Mouse (Mus musculus) midbrain, embryonic 10.5 days (tissue): Measurements from ENCODE around the gene Lima1. TPM values are rescaled to one million over a fixed set of nuclear protein-coding genes. Genes with fewer than 3 reads are reported as not detected.

Source experiments
- DNase-seq: peaks from one replicate; pipeline ENCODE4 v3.0.0-alpha.2; 2017; ENCODE audit warnings: low spot score
- H3K27ac ChIP-seq: fragments of 300-500 bp; sonication (generic); replicated peaks from 2 replicates; pipeline ENCODE4 v1.5.1; 2016; ENCODE audit warnings: mild to moderate bottlenecking
- H3K27me3 ChIP-seq: fragments of 300-500 bp; sonication (generic); 2 replicates; pipeline ENCODE4 v1.6.1; 2016; ENCODE audit warnings: low read depth, mild to moderate bottlenecking; ENCODE audit not compliant: poor library complexity, severe bottlenecking
- H3K36me3 ChIP-seq: fragments of 300-500 bp; sonication (generic); 2 replicates; pipeline ENCODE4 v1.6.1; 2016; ENCODE audit warnings: mild to moderate bottlenecking, moderate library complexity
- H3K4me1 ChIP-seq: fragments of 300-500 bp; sonication (generic); 2 replicates; pipeline ENCODE4 v1.6.1; 2016
- H3K4me3 ChIP-seq: fragments of 300-500 bp; sonication (generic); 2 replicates; pipeline ENCODE4 v1.5.1; 2016; ENCODE audit warnings: mild to moderate bottlenecking, moderate library complexity
- H3K9me3 ChIP-seq: fragments of 300-500 bp; sonication (generic); replicated peaks from 2 replicates; pipeline ENCODE4 v1.6.1; 2016; ENCODE audit warnings: mild to moderate bottlenecking
- WGBS: fragments of 180-500 bp; shearing (Covaris S2); methylation state at CpG from one replicate; pipeline ENCODE4 v1.1.7; 2016; 5-methylcytosine and 5-hydroxymethylcytosine counted together
- polyA plus RNA-seq: library from polyadenylated mRNA; unstranded; fragments of >200 nt; fragmentation: Nextera tagmentation; extraction: Ambion mirVana; gene quantifications from 2 replicates; pipeline ENCODE4 v1.2.1, GENCODE M21; 2016

Gene Lima1
- polyA plus RNA-seq, 1 experiment from 2014 or later, result 23.4 TPM

DNA sequence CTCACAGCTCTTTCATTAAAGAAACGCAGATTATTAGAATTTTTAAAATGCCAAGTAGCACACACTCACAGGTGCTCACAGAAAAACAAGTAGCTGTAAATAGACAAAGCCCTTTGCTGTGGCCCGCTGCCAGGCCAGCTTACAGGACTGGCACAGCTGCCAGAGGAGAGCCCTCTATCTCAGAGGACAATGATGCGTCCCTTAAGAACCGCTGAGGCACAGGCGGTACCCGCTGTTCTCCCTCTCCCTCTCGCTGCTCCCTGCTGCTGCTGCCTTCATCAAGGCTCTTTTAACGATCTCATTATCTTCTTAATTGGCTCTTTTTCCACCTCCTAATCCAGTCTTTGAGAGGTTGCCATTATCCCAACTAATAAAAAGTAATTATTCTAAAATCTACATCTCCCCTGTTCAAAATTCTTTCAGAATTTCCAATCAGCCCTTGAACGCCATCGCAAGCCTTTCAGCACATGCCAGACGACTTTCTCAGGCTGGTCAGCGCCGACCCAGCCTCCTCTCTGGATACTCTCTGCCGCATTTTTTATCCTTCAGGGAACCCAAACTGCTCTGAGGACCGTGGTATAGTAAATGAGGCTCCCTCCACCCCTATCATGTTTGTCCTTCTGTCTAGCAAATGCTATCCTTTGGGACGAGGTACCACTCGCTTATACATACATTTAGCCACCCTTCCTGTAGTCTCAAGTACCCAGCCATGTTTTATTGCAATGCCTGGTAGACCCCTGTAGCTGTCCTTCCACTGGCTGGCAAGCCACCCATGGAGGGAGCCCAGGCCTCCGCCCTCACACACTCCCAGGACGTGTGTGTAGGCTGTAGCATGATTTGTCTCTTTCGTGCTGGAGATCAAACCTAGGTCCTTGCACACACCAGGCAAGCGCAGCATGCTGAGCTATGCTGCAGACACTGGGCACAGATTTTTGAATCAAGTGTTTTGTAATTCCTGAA lies 67.2 kb downstream of the Lima1 start:
- Histone ChIP-seq H3K4me1 (peaks cover 30% of the 10 kb centered on the region), H3K27ac (peak overlapping the region; percentile 29), H3K36me3 (peaks cover 8% of the 10 kb centered on the region), H3K27me3 (peaks cover 5% of the 10 kb centered on the region; the same call in 1 of the 2 replicates), H3K4me3 (0 out of 2 replicates have a peak overlapping the region, but pooled peaks have one; percentile 17), H3K9me3 (no peaks in the 10 kb centered on the region)
- WGBS, result 39% methylated on average over 21 of the region's 21 CpGs
- DNase-seq, result no peak

DNA sequence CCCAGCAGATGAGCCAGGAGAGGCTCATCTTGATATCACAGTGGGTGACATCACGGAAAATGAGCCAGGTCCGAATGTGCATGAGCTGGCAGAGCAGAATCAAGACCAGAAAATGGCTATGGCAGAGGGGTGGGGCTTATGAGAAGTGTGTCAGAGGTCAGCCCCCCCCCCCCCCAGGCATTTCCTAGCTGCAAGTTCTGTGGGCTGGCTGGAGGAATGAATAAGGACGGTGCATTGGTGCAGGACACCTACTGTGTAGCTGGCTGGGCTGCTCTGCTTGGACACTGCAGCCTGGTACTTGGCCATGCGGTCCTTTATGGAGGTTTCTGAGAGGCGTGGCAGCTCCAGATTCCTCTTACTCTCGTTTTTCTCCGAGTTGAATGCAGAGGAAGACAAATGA lies 69.1 kb downstream of the Lima1 start:
- DNase-seq, result no peak
- Histone ChIP-seq H3K27ac (peak overlapping the region; percentile 49; the same call in 1 of the 2 replicates), H3K9me3 (no peaks in the 10 kb centered on the region), H3K4me1 (peaks cover 34% of the 10 kb centered on the region), H3K36me3 (peaks cover 8% of the 10 kb centered on the region), H3K27me3 (peaks cover 5% of the 10 kb centered on the region; the same call in 1 of the 2 replicates), H3K4me3 (no peak overlapping the region)
- WGBS, result 31% methylated on average over 7 of the region's 7 CpGs

DNA sequence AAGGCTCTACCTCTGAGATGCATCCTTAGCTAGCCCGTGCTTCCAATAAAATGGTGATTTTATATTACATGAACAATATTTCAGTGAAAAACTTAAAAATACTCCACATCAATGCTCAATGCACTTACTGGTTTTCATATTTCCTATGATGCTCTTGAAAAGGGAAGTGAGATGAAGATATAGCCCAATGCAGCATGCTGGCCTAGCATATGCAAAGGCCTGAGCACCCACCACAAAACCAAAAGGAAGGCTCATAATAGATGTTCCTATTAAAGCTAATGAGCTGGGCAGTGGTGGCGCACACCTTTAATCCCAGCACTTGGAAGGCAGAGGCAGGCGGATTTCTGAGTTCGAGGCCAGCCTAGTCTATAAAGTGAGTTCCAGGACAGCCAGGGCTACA lies 69.6 kb downstream of the Lima1 start:
- H3K36me3 ChIP-seq, result peaks cover 8% of the 10 kb centered on the region
- no peak for DNase-seq
- no peaks in the 10 kb centered on the region for H3K9me3 ChIP-seq
- no peak overlapping the region for H3K27ac ChIP-seq
- H3K4me1 ChIP-seq, result peaks cover 34% of the 10 kb centered on the region
- WGBS, result 92% methylated on average over 4 of the region's 4 CpGs
- peaks cover 5% of the 10 kb centered on the region; the same call in 1 of the 2 replicates for H3K27me3 ChIP-seq
- no peak overlapping the region for H3K4me3 ChIP-seq

DNA sequence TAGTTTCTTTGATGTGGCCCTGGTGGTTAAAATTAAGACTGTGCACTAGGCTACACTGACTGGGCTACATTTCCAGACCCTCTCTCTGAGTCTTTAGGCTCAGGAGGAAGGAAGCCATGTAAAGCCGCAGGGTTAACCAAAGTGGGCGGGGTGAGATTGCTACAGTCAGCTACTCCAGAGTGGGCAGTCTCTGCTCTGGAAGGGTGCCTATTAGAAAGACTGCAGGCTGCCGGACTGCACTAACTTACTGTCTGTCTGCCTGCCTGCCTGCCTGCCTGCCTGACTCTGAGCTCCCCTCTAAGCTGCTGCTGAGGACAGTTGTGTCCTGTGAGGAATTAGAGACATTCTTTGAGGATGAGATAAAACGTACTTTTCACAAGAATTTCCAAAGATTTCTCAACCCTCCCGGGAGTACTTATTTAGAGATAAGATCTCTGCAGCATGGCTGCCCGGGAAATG lies 72.0 kb downstream of the Lima1 start:
- Histone ChIP-seq H3K4me3 (no peak overlapping the region), H3K27me3 (no peaks in the 10 kb centered on the region), H3K27ac (peak overlapping the region; percentile 7; the same call in 1 of the 2 replicates), H3K9me3 (no peaks in the 10 kb centered on the region), H3K36me3 (peaks cover 8% of the 10 kb centered on the region), H3K4me1 (peaks cover 31% of the 10 kb centered on the region)
- WGBS, result 42% methylated on average over 6 of the region's 6 CpGs
- no peak for DNase-seq

DNA sequence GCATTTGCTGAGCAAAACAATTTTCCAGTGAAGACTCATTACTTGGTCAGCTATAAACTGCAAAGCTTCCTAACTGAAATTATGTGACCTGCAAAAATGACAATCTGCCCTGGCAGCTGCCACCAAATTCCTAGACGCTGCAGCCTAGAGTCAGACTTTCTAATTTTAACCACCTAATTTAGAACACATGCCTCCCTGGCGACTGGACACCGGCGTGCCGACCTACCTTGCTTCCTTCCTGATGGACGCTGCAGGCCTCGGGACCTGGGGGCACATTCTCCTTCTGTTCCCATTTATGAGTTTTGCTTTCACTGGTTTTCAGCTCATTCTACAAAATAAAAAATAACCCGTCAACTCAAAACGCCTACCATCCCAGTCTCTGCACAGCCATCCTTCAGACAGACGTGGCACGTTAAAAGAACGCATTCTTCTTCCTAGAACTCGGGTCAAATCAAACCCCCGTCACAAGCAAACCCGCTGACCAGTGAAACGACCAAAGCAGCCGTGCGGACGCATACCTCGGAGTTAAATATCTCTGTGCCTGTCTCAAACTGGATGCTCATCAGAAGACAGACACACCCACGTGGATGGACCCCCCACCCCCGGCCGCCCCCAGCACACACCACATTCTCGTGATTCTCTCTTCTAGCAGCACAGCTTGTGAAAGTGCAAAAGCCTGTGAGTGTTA lies 73.2 kb downstream of the Lima1 start:
- H3K27me3 ChIP-seq, result no peaks in the 10 kb centered on the region
- H3K4me1 ChIP-seq, result peaks cover 19% of the 10 kb centered on the region
- peaks cover 8% of the 10 kb centered on the region for H3K36me3 ChIP-seq
- no peak overlapping the region for H3K4me3 ChIP-seq
- DNase-seq, result no peak
- H3K9me3 ChIP-seq, result no peaks in the 10 kb centered on the region
- WGBS, result 62% methylated on average over 24 of the region's 24 CpGs
- no peak overlapping the region for H3K27ac ChIP-seq

DNA sequence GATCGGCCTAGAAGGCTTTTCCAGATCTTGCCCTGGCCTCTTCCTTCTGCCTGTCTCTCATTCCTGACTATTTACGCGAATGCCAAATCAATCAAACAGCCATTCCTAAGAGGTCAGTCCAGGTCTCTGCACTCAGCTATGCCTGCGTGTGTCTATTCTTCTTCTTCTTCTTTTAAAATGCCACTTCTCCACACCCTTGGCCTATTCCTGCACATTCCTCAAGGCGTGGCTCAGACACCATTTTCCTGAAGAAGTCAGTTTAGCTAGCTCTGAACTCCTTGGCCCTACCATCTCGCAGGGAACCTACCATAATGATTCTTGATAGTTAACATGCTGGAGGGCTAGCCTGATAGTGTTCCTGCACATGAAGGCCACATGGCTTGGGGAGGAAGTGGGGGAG lies 75.5 kb downstream of the Lima1 start:
- peaks cover 7% of the 10 kb centered on the region; the same call in 1 of the 2 replicates for H3K36me3 ChIP-seq
- H3K27ac ChIP-seq, result no peak overlapping the region

DNA sequence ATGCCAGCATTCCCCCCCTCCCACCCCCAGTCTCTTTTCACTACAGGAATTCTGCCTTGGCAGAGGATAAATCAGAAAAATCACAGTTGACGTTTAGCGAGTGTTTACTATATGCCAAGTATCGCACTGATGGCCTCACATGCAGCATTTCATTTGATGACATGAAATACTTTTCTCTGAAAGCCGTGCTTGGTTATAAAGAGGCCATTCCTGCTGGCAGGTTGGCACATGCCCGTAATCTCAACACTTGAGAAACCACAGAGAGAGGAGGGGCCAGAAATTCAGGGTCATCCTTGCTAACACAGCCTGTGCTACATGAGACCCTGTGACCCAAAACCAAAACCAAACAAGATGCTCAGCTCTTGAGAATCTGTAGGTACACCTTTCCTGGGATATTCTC lies 77.4 kb downstream of the Lima1 start:
- 95% methylated on average over 5 of the region's 5 CpGs for WGBS
- 0 out of 2 replicates have a peak, but pooled peaks cover 2% of the 10 kb centered on the region for H3K4me1 ChIP-seq
- no peaks in the 10 kb centered on the region for H3K9me3 ChIP-seq
- no peak overlapping the region for H3K27ac ChIP-seq
- no peak for DNase-seq
- no peaks in the 10 kb centered on the region for H3K27me3 ChIP-seq
- no peak overlapping the region for H3K4me3 ChIP-seq
- peaks cover 7% of the 10 kb centered on the region; the same call in 1 of the 2 replicates for H3K36me3 ChIP-seq

More for the DNA sequence above, 75.5 kb downstream of the Lima1 start:
- Histone ChIP-seq H3K4me3 (no peak overlapping the region), H3K9me3 (no peaks in the 10 kb centered on the region), H3K27me3 (no peaks in the 10 kb centered on the region), H3K4me1 (peaks cover 11% of the 10 kb centered on the region; the same call in 1 of the 2 replicates)
- WGBS, result 88% methylated on average over 6 of the region's 6 CpGs
- DNase-seq, result no peak

DNA sequence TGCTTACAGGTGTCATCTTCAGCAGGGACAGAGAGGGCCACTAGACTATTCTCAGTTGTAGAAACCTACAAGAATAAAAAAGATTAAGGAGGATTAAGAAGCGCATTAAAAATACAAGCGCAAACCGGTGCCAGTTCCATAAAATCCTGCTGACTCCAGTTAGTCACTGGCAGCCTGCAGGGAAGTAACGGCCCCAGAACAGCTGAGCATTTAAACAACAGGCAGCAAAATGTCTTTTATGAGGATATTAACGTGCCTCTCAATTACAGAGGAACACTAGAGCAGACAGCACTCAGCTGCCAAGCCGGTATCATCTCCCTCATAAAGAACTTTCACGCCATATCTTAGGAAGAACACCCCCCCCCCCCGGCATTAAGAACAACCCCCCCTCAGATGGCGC lies 78.5 kb downstream of the Lima1 start:
- WGBS, result 93% methylated on average over 9 of the region's 9 CpGs
- Histone ChIP-seq H3K36me3 (peaks cover 12% of the 10 kb centered on the region; the same call in 1 of the 2 replicates), H3K9me3 (no peaks in the 10 kb centered on the region), H3K27ac (no peak overlapping the region), H3K4me1 (no peaks in the 10 kb centered on the region), H3K27me3 (no peaks in the 10 kb centered on the region), H3K4me3 (no peak overlapping the region)
- DNase-seq, result no peak

DNA sequence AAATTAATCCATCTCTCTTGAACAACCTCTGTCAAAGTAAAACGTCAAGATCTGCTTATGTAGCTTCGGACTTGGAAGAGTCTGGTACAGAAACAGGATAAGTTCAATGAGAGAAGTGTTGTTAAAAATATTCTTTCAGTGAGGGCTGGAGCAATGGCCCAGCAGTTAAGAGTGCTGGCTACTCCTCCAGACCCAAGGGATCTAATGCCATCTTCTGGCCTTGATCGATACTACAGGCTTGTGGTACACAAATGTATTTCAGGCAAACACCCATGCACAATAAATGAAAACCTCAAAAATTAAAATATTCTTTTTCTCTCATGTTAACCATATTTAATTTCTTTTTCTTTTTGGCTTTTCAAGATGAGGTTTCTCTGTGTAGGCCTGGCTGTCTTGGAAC lies 79.2 kb downstream of the Lima1 start:
- no peak overlapping the region for H3K4me3 ChIP-seq
- no peaks in the 10 kb centered on the region for H3K4me1 ChIP-seq
- 88% methylated on average over 3 of the region's 3 CpGs for WGBS
- no peak for DNase-seq
- H3K27me3 ChIP-seq, result no peaks in the 10 kb centered on the region
- H3K36me3 ChIP-seq, result peaks cover 14% of the 10 kb centered on the region; the same call in 1 of the 2 replicates
- no peak overlapping the region for H3K27ac ChIP-seq
- H3K9me3 ChIP-seq, result no peaks in the 10 kb centered on the region

DNA sequence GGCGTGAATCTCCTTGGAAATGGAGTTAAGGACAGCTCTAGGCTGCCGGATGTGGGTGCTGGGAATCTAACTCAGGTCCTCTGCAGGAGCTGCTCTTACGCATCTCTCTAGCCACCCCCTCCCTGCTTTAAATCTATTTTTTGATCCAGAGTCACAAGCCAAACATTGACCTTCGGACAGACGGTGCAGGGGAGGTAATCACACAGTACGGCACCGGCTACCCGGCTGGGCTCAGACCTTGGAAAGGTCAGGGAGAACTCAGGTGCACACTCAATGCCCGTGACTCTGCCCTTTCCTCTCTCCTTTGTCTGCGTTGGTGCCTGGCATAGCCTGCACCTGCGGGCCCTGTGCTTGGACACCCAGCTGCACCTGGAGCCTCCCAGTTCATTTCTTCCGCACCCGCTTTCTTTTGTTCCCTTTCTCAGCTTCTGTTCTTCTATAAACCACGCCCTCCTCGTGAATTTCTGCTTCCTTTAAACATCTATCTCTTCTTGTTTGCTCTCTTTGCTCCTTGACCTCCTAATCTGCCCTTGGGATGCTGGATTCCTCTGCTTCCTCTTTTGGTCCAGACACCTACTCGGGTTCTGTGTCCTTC lies 82.9 kb downstream of the Lima1 start:
- H3K27me3 ChIP-seq, result no peaks in the 10 kb centered on the region
- no peak overlapping the region for H3K4me3 ChIP-seq
- WGBS, result 92% methylated on average over 16 of the region's 16 CpGs
- peaks cover 3% of the 10 kb centered on the region; the same call in 1 of the 2 replicates for H3K4me1 ChIP-seq
- H3K9me3 ChIP-seq, result no peaks in the 10 kb centered on the region
- DNase-seq, result no peak
- H3K36me3 ChIP-seq, result peaks cover 14% of the 10 kb centered on the region; the same call in 1 of the 2 replicates
- H3K27ac ChIP-seq, result no peak overlapping the region

DNA sequence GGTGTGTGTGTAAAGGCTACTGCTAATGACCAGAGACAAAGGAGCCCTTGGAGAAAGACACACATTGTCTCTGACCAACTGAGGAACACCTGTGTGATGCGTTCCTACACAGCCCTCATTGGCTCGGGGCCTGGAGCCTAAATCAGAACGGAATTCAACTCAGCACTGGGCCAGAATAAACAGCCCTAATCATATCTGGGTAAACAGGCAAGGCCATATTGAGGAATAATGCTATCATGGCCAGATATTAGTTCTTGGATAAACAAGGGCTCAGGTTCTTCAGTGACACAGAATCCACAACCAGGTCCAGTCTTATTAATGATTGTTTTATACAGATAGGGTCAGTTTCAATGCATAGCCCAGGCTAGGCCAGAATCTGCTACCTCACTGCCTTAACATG lies 84.3 kb downstream of the Lima1 start:
- Histone ChIP-seq H3K27me3 (no peaks in the 10 kb centered on the region), H3K4me3 (no peak overlapping the region), H3K27ac (no peak overlapping the region), H3K9me3 (no peaks in the 10 kb centered on the region), H3K36me3 (0 out of 2 replicates have a peak, but pooled peaks cover 9% of the 10 kb centered on the region), H3K4me1 (peaks cover 3% of the 10 kb centered on the region; the same call in 1 of the 2 replicates)
- DNase-seq, result no peak
- 94% methylated on average over 3 of the region's 3 CpGs for WGBS

DNA sequence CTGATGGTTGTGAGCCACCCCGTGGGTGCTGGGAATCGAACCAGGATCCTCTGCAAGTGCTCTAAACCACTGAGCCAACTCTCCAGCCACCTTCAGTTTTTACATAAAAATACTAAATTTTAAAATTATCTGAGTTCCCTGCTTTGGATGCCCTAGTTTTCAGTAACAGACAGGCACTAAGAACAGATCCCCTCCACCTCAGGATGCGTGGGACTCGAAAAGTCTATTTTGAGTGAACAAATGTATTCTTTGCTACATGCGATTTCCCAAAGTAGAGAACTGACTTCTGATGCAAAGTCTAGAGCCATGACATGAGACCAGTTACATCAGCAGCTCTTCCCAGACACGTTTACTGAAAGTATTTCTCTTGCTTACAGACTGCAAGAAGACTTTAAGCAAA lies 84.8 kb downstream of the Lima1 start:
- no peak for DNase-seq
- Histone ChIP-seq H3K36me3 (0 out of 2 replicates have a peak, but pooled peaks cover 9% of the 10 kb centered on the region), H3K27me3 (no peaks in the 10 kb centered on the region), H3K27ac (no peak overlapping the region), H3K4me1 (peaks cover 3% of the 10 kb centered on the region; the same call in 1 of the 2 replicates), H3K4me3 (no peak overlapping the region), H3K9me3 (no peaks in the 10 kb centered on the region)
- WGBS, result 94% methylated on average over 6 of the region's 6 CpGs
